Mouse (Mus musculus) liver, adult 2 months (tissue): ENCODE measurements around the gene Ube4a.

Experiments used
- CTCF ChIP-seq: fragments of 200-500 bp; IDR thresholded peaks from 2 replicates; pipeline ENCODE4 v1.5.1; 2011; ENCODE audit warnings: low read depth, low read length, control low read depth
- POLR2A ChIP-seq: fragments of 200-500 bp; IDR thresholded peaks from 2 replicates; pipeline ENCODE4 v1.6.1; 2011; ENCODE audit warnings: low read length, control low read depth; ENCODE audit not compliant: insufficient read depth; ENCODE audit errors: extremely low read depth

- TF ChIP-seq CTCF (no peak), POLR2A (no peak)
Measured at GRCm38 (mm10) chr9:44947836-44948235, 17.6 kb downstream of the Ube4a start.
